Mouse (Mus musculus): ENCODE data around the gene Mgst3. TPM values are rescaled to one million over a fixed set of nuclear protein-coding genes. Genes with fewer than 3 reads are reported as not detected.
A peak's percentile ranks its signal among the peaks of the same experiment; 100 is the strongest.

Gene Mgst3
- total and polyA plus RNA-seq, 3 experiments, result 1.4 TPM; not detected in 2

GRCm38 (mm10) chr1:167352403-167352802, 41.2 kb downstream of the Mgst3 start:
- Histone ChIP-seq H3K27me3 (replicated peaks) (no peaks in the 10 kb centered on the region), H3K27ac (ENCODE audit: insufficient read depth, low read depth) (no peak overlapping the region), H3K4me1 (ENCODE audit: control insufficient read depth in 1 of 2, insufficient read depth in 2 of 2) (peaks cover 0 to 8% of the 10 kb centered on the region in 2 experiments; a peak in 2 of 4 replicates), H3K9me3 (replicated peaks; ENCODE audit: low read length) (no peaks in the 10 kb centered on the region), H3K4me3 (replicated peaks in 1 of 3; ENCODE audit: low read depth in 2 of 3, low read length in 2 of 3, poor library complexity in 1 of 3) (no peak overlapping the region), H3K9ac (ENCODE audit: insufficient read depth, low read depth) (no peak overlapping the region), H3K36me3 (replicated peaks in 1 of 2; ENCODE audit: control insufficient read depth in 1 of 2, insufficient read depth in 1 of 2, low read length in 1 of 2) (peaks cover 37 to 52% of the 10 kb centered on the region in 2 experiments), H3K79me2 (replicated peaks; ENCODE audit: control insufficient read depth, extremely low read depth, insufficient read depth, poor library complexity, severe bottlenecking) (peaks cover 4% of the 10 kb centered on the region; the same call in 1 of the 2 replicates), H3K4me2 (ENCODE audit: insufficient read depth, low read depth, poor library complexity, severe bottlenecking) (no peak overlapping the region)
- dilution Hi-C loops (cut with MboI; ENCODE audit: extremely low pct_ligation_motif_present, extremely low pct_unique_long_range_greater_than_20kb, low sequenced_read_pairs) (no loop called here), in situ Hi-C loops (cut with MboI; ENCODE audit: low pct_ligation_motif_present, low pct_unique_long_range_greater_than_20kb, low sequenced_read_pairs) (no loop called here)
- no peak for TF ChIP-seq BHLHE40 (IDR thresholded peaks at IDR 0.05; ENCODE audit: low read depth, low read length)
- no peak for TF ChIP-seq JUND (conservative IDR thresholded peaks at IDR 0.05; ENCODE audit: low read depth, low read length)
- TF ChIP-seq MYC (IDR thresholded peaks at IDR 0.05; ENCODE audit: low read depth, low read length), result no peak
- no peak for TF ChIP-seq E2F4 (IDR thresholded peaks at IDR 0.05; ENCODE audit: insufficient replicate concordance, low read depth, low read length)
- no peak for TF ChIP-seq MAX (IDR thresholded peaks at IDR 0.05; ENCODE audit: low read length)
- TF ChIP-seq ELF1 (IDR thresholded peaks at IDR 0.05; ENCODE audit: low read depth, low read length), result no peak
- TF ChIP-seq ZKSCAN1 (IDR thresholded peaks at IDR 0.05; ENCODE audit: borderline replicate concordance, low read depth, low read length), result no peak
- no peak for TF ChIP-seq MXI1 (IDR thresholded peaks at IDR 0.05; ENCODE audit: low read depth, low read length)
- TF ChIP-seq RAD21 (IDR thresholded peaks at IDR 0.05; ENCODE audit: low read depth, low read length), result no peak
- no peak for TF ChIP-seq USF1 (IDR thresholded peaks at IDR 0.05; ENCODE audit: low read depth, low read length)
- TF ChIP-seq ZMIZ1 (IDR thresholded peaks at IDR 0.05; ENCODE audit: low read depth, low read length), result no peak
- no peak for TF ChIP-seq USF2 (conservative IDR thresholded peaks at IDR 0.05; ENCODE audit: low read depth, low read length)
- TF ChIP-seq EP300 (IDR thresholded peaks at IDR 0.05; ENCODE audit: low read length), result no peak
- no peak for TF ChIP-seq ETS1 (conservative IDR thresholded peaks at IDR 0.05; ENCODE audit: low read depth, low read length)
- TF ChIP-seq TCF12 (IDR thresholded peaks at IDR 0.05; ENCODE audit: low read depth, low read length), result no peak
- no peak for TF ChIP-seq CHD2 (IDR thresholded peaks at IDR 0.05; ENCODE audit: low read length)
- TF ChIP-seq PAX5 (IDR thresholded peaks at IDR 0.05; ENCODE audit: low read length), result no peak
- no peak for DNase-seq (ENCODE audit: extremely low read depth)

DNA sequence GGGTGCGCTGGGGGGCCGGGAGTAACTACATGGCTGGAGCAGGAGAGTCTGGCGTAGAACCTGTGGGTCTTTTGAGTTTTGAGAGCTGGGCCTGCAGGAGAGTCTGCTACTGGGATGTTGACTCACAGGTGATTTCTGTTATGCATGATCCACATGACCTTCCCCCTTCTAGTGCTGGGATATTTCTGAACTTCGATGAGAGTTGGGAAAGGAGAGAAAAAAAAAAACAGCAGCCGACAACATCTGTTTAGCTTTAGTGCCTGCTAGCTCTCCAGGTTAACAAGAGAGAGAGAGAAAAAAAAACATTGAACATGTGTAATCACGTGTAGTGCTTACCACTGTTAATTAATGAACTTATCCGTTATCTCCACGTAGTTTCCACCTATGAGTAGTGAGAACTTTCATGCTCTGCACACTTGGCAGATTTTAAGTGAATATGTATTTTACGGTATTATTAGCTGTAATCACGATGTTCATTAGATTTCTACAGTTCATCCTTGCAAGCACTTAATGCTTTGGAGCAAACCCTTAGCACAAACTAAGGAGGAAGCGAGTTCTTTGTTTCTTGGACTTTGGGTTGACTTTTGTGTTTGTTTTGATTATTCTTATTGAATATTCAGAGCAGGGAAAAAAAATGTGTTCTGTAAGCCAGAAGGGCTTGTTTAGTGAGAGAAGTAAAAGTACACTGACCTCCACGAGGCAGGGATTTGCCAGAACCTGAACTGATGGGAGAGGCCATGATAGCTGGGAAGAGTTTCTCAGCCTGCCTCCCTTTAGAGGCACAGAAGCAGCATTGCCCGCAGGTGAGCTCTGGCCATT, 42.8 kb downstream of the Mgst3 start:
- peaks cover 0 to 8% of the 10 kb centered on the region in 2 experiments; a peak in 2 of 4 replicates for H3K4me1 ChIP-seq (ENCODE audit: control insufficient read depth in 1 of 2, insufficient read depth in 2 of 2)
- peaks cover 4% of the 10 kb centered on the region; the same call in 1 of the 2 replicates for H3K79me2 ChIP-seq (replicated peaks; ENCODE audit: control insufficient read depth, extremely low read depth, insufficient read depth, poor library complexity, severe bottlenecking)
- dilution Hi-C loops (cut with MboI; ENCODE audit: extremely low pct_ligation_motif_present, extremely low pct_unique_long_range_greater_than_20kb, low sequenced_read_pairs) (no loop called here), in situ Hi-C loops (cut with MboI; ENCODE audit: low pct_ligation_motif_present, low pct_unique_long_range_greater_than_20kb, low sequenced_read_pairs) (no loop called here)
- TF ChIP-seq GABPA (IDR thresholded peaks at IDR 0.05; ENCODE audit: insufficient replicate concordance, low read depth, low read length) (no peak), POLR2AphosphoS2 (IDR thresholded peaks at IDR 0.05; ENCODE audit: low read depth, low read length) (no peak), PAX5 (IDR thresholded peaks at IDR 0.05; ENCODE audit: low read length) (no peak), TCF12 (IDR thresholded peaks at IDR 0.05; ENCODE audit: low read depth, low read length) (no peak), ZC3H11A (IDR thresholded peaks at IDR 0.05; ENCODE audit: low read depth, low read length) (no peak), ZMIZ1 (IDR thresholded peaks at IDR 0.05; ENCODE audit: low read depth, low read length) (no peak), SIN3A (IDR thresholded peaks at IDR 0.05; ENCODE audit: low read length) (peak; percentile 61), BHLHE40 (IDR thresholded peaks at IDR 0.05; ENCODE audit: low read depth, low read length) (peak; percentile 62), JUND (conservative IDR thresholded peaks at IDR 0.05; ENCODE audit: low read depth, low read length) (no peak), JUN (IDR thresholded peaks at IDR 0.05; ENCODE audit: insufficient read depth, low read depth, low read length) (no peak), RCOR1 (conservative IDR thresholded peaks at IDR 0.05; ENCODE audit: low read depth, low read length) (no peak), EP300 (IDR thresholded peaks at IDR 0.05; ENCODE audit: low read length) (no peak), CHD2 (IDR thresholded peaks at IDR 0.05; ENCODE audit: low read length) (no peak), TBP (conservative IDR thresholded peaks at IDR 0.05; ENCODE audit: low read depth, low read length) (no peak), MXI1 (IDR thresholded peaks at IDR 0.05; ENCODE audit: low read depth, low read length) (no peak; the same call in 1 of the 2 replicates), MYC (IDR thresholded peaks at IDR 0.05; ENCODE audit: low read depth, low read length) (peak; percentile 42; the same call in 1 of the 2 replicates), ZNF384 (IDR thresholded peaks at IDR 0.05; ENCODE audit: low read depth, low read length) (peak; percentile 6; the same call in 1 of the 2 replicates), MAX (IDR thresholded peaks at IDR 0.05; ENCODE audit: low read length) (peak; percentile 59), MAFK (IDR thresholded peaks at IDR 0.05; ENCODE audit: insufficient replicate concordance, low read length) (no peak), HCFC1 (IDR thresholded peaks at IDR 0.05; ENCODE audit: low read depth, low read length) (no peak), ETS1 (conservative IDR thresholded peaks at IDR 0.05; ENCODE audit: low read depth, low read length) (no peak), CTCF (conservative IDR thresholded peaks at IDR 0.05 in 1 of 2, IDR thresholded peaks at IDR 0.05 in 1 of 2; ENCODE audit: low read depth in 2 of 2, low read length in 2 of 2) (no peak)
- H3K4me3 ChIP-seq (replicated peaks in 1 of 3; ENCODE audit: low read depth in 2 of 3, low read length in 2 of 3, poor library complexity in 1 of 3), result peak overlapping the region; percentile 62 to 81 (median 69)
- H3K27me3 ChIP-seq (replicated peaks), result no peaks in the 10 kb centered on the region
- H3K9ac ChIP-seq (ENCODE audit: insufficient read depth, low read depth), result peak overlapping the region; percentile 31
- peak; percentile 29 for DNase-seq (ENCODE audit: extremely low read depth)
- H3K36me3 ChIP-seq (replicated peaks in 1 of 2; ENCODE audit: control insufficient read depth in 1 of 2, insufficient read depth in 1 of 2, low read length in 1 of 2), result peaks cover 22 to 36% of the 10 kb centered on the region in 2 experiments
- H3K9me3 ChIP-seq (replicated peaks; ENCODE audit: low read length), result no peaks in the 10 kb centered on the region
- peak overlapping the region; percentile 70 for H3K4me2 ChIP-seq (ENCODE audit: insufficient read depth, low read depth, poor library complexity, severe bottlenecking)
- peak overlapping the region; percentile 45 for H3K27ac ChIP-seq (ENCODE audit: insufficient read depth, low read depth)

All from CH12.LX (cell line).